Mouse (Mus musculus) thymus, adult 2 months (tissue): Measurements from ENCODE around the gene Atpif1.

Source experiments
- CTCF ChIP-seq: fragments of 200-500 bp; IDR thresholded peaks from 2 replicates; pipeline ENCODE4 v1.5.1; 2012; ENCODE audit warnings: mild to moderate bottlenecking, control low read depth, low read length, moderate library complexity, borderline replicate concordance; ENCODE audit not compliant: control insufficient read depth, poor library complexity, insufficient read depth; ENCODE audit errors: extremely low read depth
- POLR2A ChIP-seq: fragments of 200-500 bp; IDR thresholded peaks from 2 replicates; pipeline ENCODE4 v1.6.1; 2012; ENCODE audit warnings: mild to moderate bottlenecking, low read length, control low read depth, moderate library complexity; ENCODE audit not compliant: control insufficient read depth, poor library complexity, insufficient read depth; ENCODE audit errors: extremely low read depth

DNA sequence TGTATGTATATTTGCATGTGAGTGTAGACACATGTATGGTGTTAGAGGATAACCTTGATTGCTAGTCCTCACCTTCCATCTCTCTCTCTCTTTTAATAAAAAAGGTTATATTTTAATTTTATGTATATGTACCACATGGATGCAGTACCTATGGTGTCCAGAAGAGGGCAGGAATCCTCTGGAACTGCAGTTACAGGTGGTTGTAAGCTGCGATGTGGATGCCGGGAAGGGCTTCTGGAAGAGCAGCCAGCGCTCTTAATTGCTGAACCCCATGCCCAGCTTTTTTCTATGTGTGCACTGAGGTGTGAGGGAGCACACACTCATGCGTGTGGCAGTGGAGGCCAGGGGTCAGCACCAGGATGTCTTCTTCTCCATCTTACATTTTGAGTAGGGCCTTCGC lies 35.7 kb upstream of the Atpif1 start:
- peak; percentile 56; the same call in 1 of the 2 replicates for TF ChIP-seq CTCF
- no peak for TF ChIP-seq POLR2A
